Mouse (Mus musculus): ENCODE results near the gene Os9. TPM values are rescaled to one million over a fixed set of nuclear protein-coding genes. Genes with fewer than 3 reads are reported as not detected.

Os9 gene
- polyA plus RNA-seq (2014; fragmentation: Illumina TruSeq; extraction: RNeasy Lipid Tissue Mini Kit (QIAGEN cat#74804); ENCODE audit: low read depth, low replicate concordance), result 36.6 TPM

GRCm38 (mm10) chr10:127121066-127121477, at the start of gene Os9:
TSS of gene Os9 (minus strand) at chr10:127121131.

GRCm38 (mm10) chr10:127164631-127165353, 43.9 kb upstream of the Os9 start, which contains the start of gene B4galnt1:
TSS of gene B4galnt1 (plus strand) at chr10:127165225.

GRCm38 (mm10) chr10:127075080-127075479, 45.9 kb downstream of the Os9 start, which contains the start of gene Agap2:
TSS of gene Agap2 (plus strand) at chr10:127075284.

GRCm38 (mm10) chr10:127070190-127071121, 50.5 kb downstream of the Os9 start, which contains the start of gene Tspan31:
TSS of gene Tspan31 (minus strand) at chr10:127070264.

GRCm38 (mm10) chr10:127063239-127063872, 57.6 kb downstream of the Os9 start, which contains the start of gene Cdk4:
TSS of gene Cdk4 (plus strand) at chr10:127063534.

GRCm38 (mm10) chr10:127059968-127060916, 60.7 kb downstream of the Os9 start, which contains the start of gene March9:
TSS of gene March9 (minus strand) at chr10:127060184.

GRCm38 (mm10) chr10:127047954-127048353, 73.0 kb downstream of the Os9 start, which contains the start of gene Cyp27b1:
TSS of gene Cyp27b1 (plus strand) at chr10:127048250.

Other genes starting within 250 kb of the Os9 start
- gene Atp23, start 219.8 kb downstream of the Os9 start, polyA plus RNA-seq (2014; fragmentation: Illumina TruSeq; extraction: RNeasy Lipid Tissue Mini Kit (QIAGEN cat#74804); ENCODE audit: low read depth, low replicate concordance), result 5.6 TPM
- 91.4 TPM for gene Ctdsp2, start 142.4 kb downstream of the Os9 start, polyA plus RNA-seq (2014; fragmentation: Illumina TruSeq; extraction: RNeasy Lipid Tissue Mini Kit (QIAGEN cat#74804); ENCODE audit: low read depth, low replicate concordance)
- 0.94 TPM for gene Avil, start 120.4 kb downstream of the Os9 start, polyA plus RNA-seq (2014; fragmentation: Illumina TruSeq; extraction: RNeasy Lipid Tissue Mini Kit (QIAGEN cat#74804); ENCODE audit: low read depth, low replicate concordance)
- gene Tsfm, start 90.3 kb downstream of the Os9 start, polyA plus RNA-seq (2014; fragmentation: Illumina TruSeq; extraction: RNeasy Lipid Tissue Mini Kit (QIAGEN cat#74804); ENCODE audit: low read depth, low replicate concordance), result 50.1 TPM
- 17.0 TPM for gene Mettl1, start 79.7 kb downstream of the Os9 start, polyA plus RNA-seq (2014; fragmentation: Illumina TruSeq; extraction: RNeasy Lipid Tissue Mini Kit (QIAGEN cat#74804); ENCODE audit: low read depth, low replicate concordance)
- gene Eef1akmt3, start 79.6 kb downstream of the Os9 start, polyA plus RNA-seq (2014; fragmentation: Illumina TruSeq; extraction: RNeasy Lipid Tissue Mini Kit (QIAGEN cat#74804); ENCODE audit: low read depth, low replicate concordance), result not detected
- gene Cyp27b1, start 72.9 kb downstream of the Os9 start, polyA plus RNA-seq (2014; fragmentation: Illumina TruSeq; extraction: RNeasy Lipid Tissue Mini Kit (QIAGEN cat#74804); ENCODE audit: low read depth, low replicate concordance), result not detected
- gene March9, start 60.9 kb downstream of the Os9 start, polyA plus RNA-seq (2014; fragmentation: Illumina TruSeq; extraction: RNeasy Lipid Tissue Mini Kit (QIAGEN cat#74804); ENCODE audit: low read depth, low replicate concordance), result 3.0 TPM
- gene Cdk4, start 57.6 kb downstream of the Os9 start, polyA plus RNA-seq (2014; fragmentation: Illumina TruSeq; extraction: RNeasy Lipid Tissue Mini Kit (QIAGEN cat#74804); ENCODE audit: low read depth, low replicate concordance), result 104 TPM
- 65.6 TPM for gene Tspan31, start 50.9 kb downstream of the Os9 start, polyA plus RNA-seq (2014; fragmentation: Illumina TruSeq; extraction: RNeasy Lipid Tissue Mini Kit (QIAGEN cat#74804); ENCODE audit: low read depth, low replicate concordance)
- gene Agap2, start 45.8 kb downstream of the Os9 start, polyA plus RNA-seq (2014; fragmentation: Illumina TruSeq; extraction: RNeasy Lipid Tissue Mini Kit (QIAGEN cat#74804); ENCODE audit: low read depth, low replicate concordance), result 2.9 TPM
- 1.5 TPM for gene B4galnt1, start 44.1 kb upstream of the Os9 start, polyA plus RNA-seq (2014; fragmentation: Illumina TruSeq; extraction: RNeasy Lipid Tissue Mini Kit (QIAGEN cat#74804); ENCODE audit: low read depth, low replicate concordance)
- gene Slc26a10, start 59.5 kb upstream of the Os9 start, polyA plus RNA-seq (2014; fragmentation: Illumina TruSeq; extraction: RNeasy Lipid Tissue Mini Kit (QIAGEN cat#74804); ENCODE audit: low read depth, low replicate concordance), result 26.9 TPM
- gene Arhgef25, start 69.0 kb upstream of the Os9 start, polyA plus RNA-seq (2014; fragmentation: Illumina TruSeq; extraction: RNeasy Lipid Tissue Mini Kit (QIAGEN cat#74804); ENCODE audit: low read depth, low replicate concordance), result 23.2 TPM
- 53.5 TPM for gene Dtx3, start 74.6 kb upstream of the Os9 start, polyA plus RNA-seq (2014; fragmentation: Illumina TruSeq; extraction: RNeasy Lipid Tissue Mini Kit (QIAGEN cat#74804); ENCODE audit: low read depth, low replicate concordance)
- gene Pip4k2c, start 90.5 kb upstream of the Os9 start, polyA plus RNA-seq (2014; fragmentation: Illumina TruSeq; extraction: RNeasy Lipid Tissue Mini Kit (QIAGEN cat#74804); ENCODE audit: low read depth, low replicate concordance), result 35.2 TPM
- 0.89 TPM for gene Kif5a, start 142.2 kb upstream of the Os9 start, polyA plus RNA-seq (2014; fragmentation: Illumina TruSeq; extraction: RNeasy Lipid Tissue Mini Kit (QIAGEN cat#74804); ENCODE audit: low read depth, low replicate concordance)
- 139 TPM for gene Dctn2, start 145.2 kb upstream of the Os9 start, polyA plus RNA-seq (2014; fragmentation: Illumina TruSeq; extraction: RNeasy Lipid Tissue Mini Kit (QIAGEN cat#74804); ENCODE audit: low read depth, low replicate concordance)
- gene Mbd6, start 167.9 kb upstream of the Os9 start, polyA plus RNA-seq (2014; fragmentation: Illumina TruSeq; extraction: RNeasy Lipid Tissue Mini Kit (QIAGEN cat#74804); ENCODE audit: low read depth, low replicate concordance), result 18.0 TPM
- 49.6 TPM for gene Mars, start 190.7 kb upstream of the Os9 start, polyA plus RNA-seq (2014; fragmentation: Illumina TruSeq; extraction: RNeasy Lipid Tissue Mini Kit (QIAGEN cat#74804); ENCODE audit: low read depth, low replicate concordance)
- 2.8 TPM for gene Arhgap9, start 200.8 kb upstream of the Os9 start, polyA plus RNA-seq (2014; fragmentation: Illumina TruSeq; extraction: RNeasy Lipid Tissue Mini Kit (QIAGEN cat#74804); ENCODE audit: low read depth, low replicate concordance)
- gene Gli1, start 220.8 kb upstream of the Os9 start, polyA plus RNA-seq (2014; fragmentation: Illumina TruSeq; extraction: RNeasy Lipid Tissue Mini Kit (QIAGEN cat#74804); ENCODE audit: low read depth, low replicate concordance), result 1.3 TPM
- gene Inhbe, start 233.3 kb upstream of the Os9 start, polyA plus RNA-seq (2014; fragmentation: Illumina TruSeq; extraction: RNeasy Lipid Tissue Mini Kit (QIAGEN cat#74804); ENCODE audit: low read depth, low replicate concordance), result not detected
- gene Inhbc, start 249.3 kb upstream of the Os9 start, polyA plus RNA-seq (2014; fragmentation: Illumina TruSeq; extraction: RNeasy Lipid Tissue Mini Kit (QIAGEN cat#74804); ENCODE audit: low read depth, low replicate concordance), result not detected

Data from heart, adult 10 weeks (tissue).